In genomic region chr16:60144370-60144769, GRCm38 (mm10) we compare ENCODE assay signal across 17 mouse cellular contexts.
DNase-seq lines count a peak whose midpoint lies in the region; ATAC-seq and TF ChIP-seq lines count a peak whose summit lies in the region.
"Had no signal": no experiment of that assay in that cellular context is flagged by ENCODE, and none has a peak within 500 bp of the region (broad histone marks: within the 10 kb centered on the region; RNA-seq: fewer than 3 reads in every experiment).

No protein-coding gene starts in this region.

- no peak overlapping the region for H3K27ac ChIP-seq in forebrain, postnatal 0 days (ENCODE audit: low read depth, low read length)
- H3K27ac ChIP-seq in forebrain, embryonic 11.5 days (ENCODE audit: low read depth, low read length), result no peak overlapping the region
- H3K27ac ChIP-seq: embryonic facial prominence, embryonic 13.5 days; heart, embryonic 10.5 days; hindbrain, embryonic 14.5 days had no signal

- H3K27me3 ChIP-seq in forebrain, postnatal 0 days (ENCODE audit: insufficient read depth, low read length), result no peaks in the 10 kb centered on the region
- no peaks in the 10 kb centered on the region for H3K27me3 ChIP-seq in forebrain, embryonic 11.5 days (ENCODE audit: control insufficient read depth, insufficient read depth, low read length)
- H3K27me3 ChIP-seq: embryonic facial prominence, embryonic 13.5 days had no signal

- 56% methylated on average over 3 of the region's 3 CpGs for WGBS in forebrain, postnatal 0 days
- WGBS in forebrain, embryonic 11.5 days, result 80% methylated on average over 3 of the region's 3 CpGs

- H3K9me3 ChIP-seq in forebrain, postnatal 0 days (ENCODE audit: low read length), result no peaks in the 10 kb centered on the region
- no peaks in the 10 kb centered on the region for H3K9me3 ChIP-seq in forebrain, embryonic 11.5 days (ENCODE audit: control insufficient read depth, low read length)
- H3K9me3 ChIP-seq: embryonic facial prominence, embryonic 13.5 days; heart, embryonic 10.5 days had no signal

- intact Hi-C loops in left cerebral cortex, postnatal 4 days (cut with DNase I), result no loop called here
- intact Hi-C loops in heart, postnatal 14 days (cut with DNase I), result no loop called here

- no peak; the same call in 1 of the 2 replicates for ATAC-seq in forebrain, postnatal 0 days
- no peak for ATAC-seq in forebrain, embryonic 11.5 days (replicated peaks; ENCODE audit: low FRiP score)
- ATAC-seq: intestine, embryonic 16.5 days had no signal

- no peak overlapping the region for H3K4me3 ChIP-seq in forebrain, postnatal 0 days (ENCODE audit: low read depth, low read length)
- H3K4me3 ChIP-seq in forebrain, embryonic 11.5 days (ENCODE audit: low read depth, low read length), result no peak overlapping the region
- H3K4me3 ChIP-seq: embryonic facial prominence, embryonic 13.5 days; heart, embryonic 10.5 days had no signal

- no peak for TF ChIP-seq CTCF in forebrain, postnatal 0 days (IDR thresholded peaks at IDR 0.05; ENCODE audit: low read depth)

- no peaks in the 10 kb centered on the region for H3K4me1 ChIP-seq in forebrain, postnatal 0 days (ENCODE audit: insufficient read depth)
- no peaks in the 10 kb centered on the region for H3K4me1 ChIP-seq in forebrain, embryonic 11.5 days (replicated peaks; ENCODE audit: control insufficient read depth, insufficient read depth, low read length)
- H3K4me1 ChIP-seq: embryonic facial prominence, embryonic 13.5 days; heart, embryonic 10.5 days had no signal

- DNase-seq in cerebellum, postnatal 14 days, result peak; percentile 3 to 25
- no peak for DNase-seq in cerebellum, adult 18-20 months
- DNase-seq in forebrain, postnatal 0 days, result peak; percentile 24
- no peak for DNase-seq in forebrain, embryonic 11.5 days (ENCODE audit: low spot score)
- DNase-seq in left cerebral cortex, postnatal 4 days, result peak; percentile 5
- no peak for DNase-seq in left cerebral cortex, adult 11 months (ENCODE audit: low spot score)
- DNase-seq in heart, postnatal 14 days, result no peak
- DNase-seq: adrenal gland, postnatal 10 days; cerebellum, adult 2 months; cerebellum, postnatal 25 days; gastrocnemius, postnatal 10 days; heart, adult 18-20 months; heart, postnatal 10 days had no signal

- H3K4me2 ChIP-seq in forebrain, postnatal 0 days (ENCODE audit: low read depth), result no peak overlapping the region
- H3K4me2 ChIP-seq in forebrain, embryonic 11.5 days (ENCODE audit: low read depth, low read length, severe bottlenecking), result no peak overlapping the region
- H3K4me2 ChIP-seq: embryonic facial prominence, embryonic 13.5 days; hindbrain, embryonic 14.5 days had no signal

- no peak overlapping the region for H3K9ac ChIP-seq in forebrain, postnatal 0 days
- no peak overlapping the region for H3K9ac ChIP-seq in forebrain, embryonic 11.5 days (ENCODE audit: low read length)
- H3K9ac ChIP-seq: embryonic facial prominence, embryonic 13.5 days; hindbrain, embryonic 14.5 days had no signal

- no peaks in the 10 kb centered on the region for H3K36me3 ChIP-seq in forebrain, postnatal 0 days (ENCODE audit: insufficient read depth)
- no peaks in the 10 kb centered on the region for H3K36me3 ChIP-seq in forebrain, embryonic 11.5 days (ENCODE audit: control insufficient read depth, insufficient read depth, low read length)
- H3K36me3 ChIP-seq: embryonic facial prominence, embryonic 13.5 days; heart, embryonic 10.5 days had no signal

Comparison
In these comparisons a context has a peak if more than half of its experiments do, and no peak if none do; other contexts are left out.
1. DNase-seq: peak in cerebellum, postnatal 14 days (2 of 2), forebrain, postnatal 0 days (single experiment) and left cerebral cortex, postnatal 4 days (single experiment); none in cerebellum, adult 18-20 months (0 of 2), forebrain, embryonic 11.5 days (single experiment), left cerebral cortex, adult 11 months (single experiment) and heart, postnatal 14 days (0 of 2).